In genomic region chr13:48544391-48544790, GRCm38 (mm10) we compare ENCODE assay signal across 9 mouse cellular contexts. TPM values are rescaled to one million over a fixed set of nuclear protein-coding genes. Genes with fewer than 3 reads are reported as not detected.
A peak's percentile ranks its signal among the peaks of the same experiment; 100 is the strongest.
DNase-seq lines count a peak whose midpoint lies in the region; ATAC-seq lines count a peak whose summit lies in the region.
"Had no signal": no experiment of that assay in that cellular context is flagged by ENCODE, and none has a peak within 500 bp of the region (broad histone marks: within the 10 kb centered on the region; RNA-seq: fewer than 3 reads in every experiment).

No protein-coding gene starts in this region.

- H3K36me3 ChIP-seq in megakaryocyte, embryonic 14.5 days (replicated peaks; ENCODE audit: low read length): peaks cover 2% of the 10 kb centered on the region
- H3K36me3 ChIP-seq in forebrain, embryonic 16.5 days (ENCODE audit: control insufficient read depth, insufficient read depth): no peaks in the 10 kb centered on the region
- 0 out of 2 replicates have a peak, but pooled peaks cover 4% of the 10 kb centered on the region for H3K36me3 ChIP-seq in liver, embryonic 12.5 days

- H3K4me2 ChIP-seq in forebrain, embryonic 16.5 days (ENCODE audit: low read length): peak overlapping the region; percentile 31; the same call in 1 of the 2 replicates
- H3K4me2 ChIP-seq in liver, embryonic 12.5 days: peak overlapping the region; percentile 74

- H3K27me3 ChIP-seq in megakaryocyte, embryonic 14.5 days (replicated peaks): no peaks in the 10 kb centered on the region
- no peaks in the 10 kb centered on the region for H3K27me3 ChIP-seq in forebrain, embryonic 16.5 days (replicated peaks; ENCODE audit: control insufficient read depth, insufficient read depth, low read length)
- no peaks in the 10 kb centered on the region for H3K27me3 ChIP-seq in liver, embryonic 12.5 days (replicated peaks)

- no peaks in the 10 kb centered on the region for H3K9me3 ChIP-seq in megakaryocyte, embryonic 14.5 days
- H3K9me3 ChIP-seq in forebrain, embryonic 16.5 days (ENCODE audit: control insufficient read depth, low read length): no peaks in the 10 kb centered on the region
- H3K9me3 ChIP-seq in liver, embryonic 12.5 days (replicated peaks): no peaks in the 10 kb centered on the region

- DNase-seq in embryo, embryonic 10.5 days (ENCODE audit: low spot score): no peak
- DNase-seq in urinary bladder, postnatal 10 days (ENCODE audit: low spot score): no peak
- DNase-seq in urinary bladder, postnatal 4 days (ENCODE audit: low spot score in 2 of 2): no peak

- ATAC-seq in megakaryocyte, adult 5-6 weeks (ENCODE audit: poor library complexity, severe bottlenecking): no peak
- no peak for ATAC-seq in forebrain, embryonic 16.5 days
- ATAC-seq in liver, embryonic 12.5 days: no peak

- peak overlapping the region; percentile 97 for H3K4me3 ChIP-seq in megakaryocyte, embryonic 14.5 days (replicated peaks)
- no peak overlapping the region for H3K4me3 ChIP-seq in forebrain, embryonic 16.5 days (replicated peaks; ENCODE audit: low read length)
- peak overlapping the region; percentile 93 for H3K4me3 ChIP-seq in liver, embryonic 12.5 days

- H3K9ac ChIP-seq in forebrain, embryonic 16.5 days (replicated peaks; ENCODE audit: low read depth, low read length): no peak overlapping the region
- H3K9ac ChIP-seq in liver, embryonic 12.5 days: peak overlapping the region; percentile 97

- H3K27ac ChIP-seq in forebrain, embryonic 16.5 days (ENCODE audit: low read length): no peak overlapping the region
- H3K27ac ChIP-seq in liver, embryonic 12.5 days: peak overlapping the region; percentile 49

- H3K4me1 ChIP-seq in megakaryocyte, embryonic 14.5 days: peaks cover 47% of the 10 kb centered on the region
- H3K4me1 ChIP-seq in forebrain, embryonic 16.5 days (replicated peaks; ENCODE audit: control insufficient read depth, insufficient read depth, low read length): peaks cover 26% of the 10 kb centered on the region
- peaks cover 49% of the 10 kb centered on the region for H3K4me1 ChIP-seq in liver, embryonic 12.5 days

RNA-seq across cellular contexts. Expression of gene A830005F24Rik, which starts 31.0 kb away (rescaled TPM):
- polyA plus RNA-seq in megakaryocyte, embryonic 14.5 days (2012; ENCODE audit: insufficient read depth, low replicate concordance): 0.40 TPM in 1 of 2 replicates, not detected in the other
- total RNA-seq in megakaryocyte, adult 5-6 weeks (2015): not detected in 2 replicates
- not detected in 2 replicates for total RNA-seq in megakaryocyte, adult 5-6 weeks (2017)
- 1.9 and 2.5 TPM in 2 replicates for polyA plus RNA-seq in forebrain, embryonic 16.5 days (2015; fragmentation: Nextera tagmentation; extraction: Ambion mirVana)
- 0.32 and 0.35 TPM in 2 replicates for polyA plus RNA-seq in liver, embryonic 12.5 days (2016; fragmentation: Nextera tagmentation; extraction: Ambion mirVana)
- total RNA-seq: adrenal gland, adult 18-20 months; megakaryocyte-erythroid progenitor cell, adult 5-6 weeks had no signal

RNA-seq across cellular contexts. Expression of gene Zfp169, which starts 31.1 kb away (rescaled TPM):
- polyA plus RNA-seq in megakaryocyte, embryonic 14.5 days (2012; ENCODE audit: insufficient read depth, low replicate concordance): 0.30 TPM in 1 of 2 replicates, not detected in the other
- total RNA-seq in megakaryocyte, adult 5-6 weeks (2015): 8.1 and 10.7 TPM in 2 replicates
- 10.0 and 11.1 TPM in 2 replicates for total RNA-seq in megakaryocyte, adult 5-6 weeks (2017)
- 7.9 and 8.4 TPM in 2 replicates for polyA plus RNA-seq in forebrain, embryonic 16.5 days (2015; fragmentation: Nextera tagmentation; extraction: Ambion mirVana)
- polyA plus RNA-seq in liver, embryonic 12.5 days (2016; fragmentation: Nextera tagmentation; extraction: Ambion mirVana): 1.6 and 2.5 TPM in 2 replicates
